Mouse (Mus musculus): ENCODE measurements around the gene Sptlc2.

DNA sequence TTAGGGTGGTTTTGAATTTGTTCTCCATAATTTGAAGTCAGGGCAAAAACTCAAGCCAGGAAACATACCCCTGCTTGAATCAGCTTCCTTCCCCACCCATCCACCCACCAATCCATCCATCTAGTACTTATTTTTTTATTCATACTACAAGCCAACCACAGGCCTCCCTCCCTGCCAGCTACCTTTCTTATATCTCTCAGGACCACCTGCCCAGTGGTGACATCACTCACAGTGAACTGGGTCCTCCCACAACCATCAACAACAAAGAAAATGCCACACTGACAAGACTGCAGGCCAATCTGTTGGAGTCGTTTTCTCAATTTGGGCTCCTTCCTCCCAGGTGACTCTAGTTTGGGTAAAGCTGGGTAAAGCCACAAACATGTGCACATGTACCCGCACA is 8.7 kb downstream of the Sptlc2 start:
- TF ChIP-seq CTCF (conservative IDR thresholded peaks at IDR 0.05; ENCODE audit: low read length): no peak
- TF ChIP-seq POU5F1 (IDR thresholded peaks at IDR 0.05; ENCODE audit: borderline replicate concordance, low read length): no peak
- TF ChIP-seq NANOG (IDR thresholded peaks at IDR 0.05; ENCODE audit: borderline replicate concordance, low read length): no peak

Data from E14TG2a.4 (cell line).